Mouse (Mus musculus): ENCODE results near the gene Raet1e. TPM values are rescaled to one million over a fixed set of nuclear protein-coding genes. Genes with fewer than 3 reads are reported as not detected.
"Not testable (repeated sequence)": the region's sequence is repeated elsewhere in the genome, so short reads cannot be mapped to it uniquely, and the experiment has no call there.

Raet1e gene
- polyA plus RNA-seq, 1 experiment from 2014 or later, result 2.5 TPM

DNA sequence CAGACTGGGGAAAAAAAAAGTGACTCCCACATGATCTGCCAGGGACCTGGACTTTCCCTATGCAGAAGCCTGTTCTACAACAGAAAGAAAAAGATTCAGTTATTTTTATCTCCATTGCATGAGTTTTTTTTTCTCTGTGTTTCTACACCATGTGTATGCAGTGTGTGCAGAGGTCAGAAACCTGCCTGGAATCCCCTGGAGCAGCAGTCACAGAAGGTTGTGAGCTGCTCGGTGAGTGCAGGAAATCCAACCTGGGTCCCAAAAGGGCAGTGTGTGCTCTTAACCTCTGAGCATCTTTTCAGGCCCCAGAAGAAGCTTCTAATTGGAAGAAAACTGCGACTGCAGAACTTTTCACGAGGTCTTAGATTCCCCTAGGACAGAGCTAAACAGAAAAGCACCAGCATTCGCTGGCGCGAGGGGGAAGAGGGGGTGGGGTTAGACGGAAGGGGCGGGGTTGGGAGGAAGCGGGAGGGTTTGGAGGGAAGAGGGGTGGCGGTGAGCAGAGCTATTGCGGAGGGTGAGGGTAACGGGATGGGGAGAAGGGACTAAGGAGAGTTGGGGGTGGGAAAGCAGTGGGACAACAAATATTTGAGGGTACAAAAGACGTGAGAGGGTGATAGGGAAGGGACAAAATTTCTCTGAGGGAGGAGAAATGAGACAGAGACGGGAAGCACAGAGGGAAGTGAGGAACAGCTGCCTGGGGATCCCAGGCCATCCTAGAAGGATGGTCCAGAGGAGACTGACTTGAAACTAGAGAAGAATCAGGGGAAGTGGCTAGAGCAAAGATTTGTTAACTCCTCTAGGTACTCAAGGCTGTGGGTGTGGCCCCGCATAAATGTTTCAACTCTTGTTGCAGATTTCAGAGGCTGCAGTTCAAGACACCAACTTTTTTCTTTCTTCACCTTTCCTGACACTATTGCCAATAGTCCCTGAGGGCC is 203.3 kb downstream of the Raet1e start:
- H3K4me1 ChIP-seq; H3K9ac ChIP-seq; H3K27ac ChIP-seq; H3K4me3 ChIP-seq; H3K36me3 ChIP-seq (ENCODE audit: poor library complexity, severe bottlenecking); H3K27me3 ChIP-seq; H3K9me3 ChIP-seq (replicated peaks): not testable (repeated sequence)
- H3K4me2 ChIP-seq, result peak overlapping the region; percentile 42
- ATAC-seq, result peak; percentile 95
- WGBS, result under 1% methylated on average over 8 of the region's 15 CpGs

DNA sequence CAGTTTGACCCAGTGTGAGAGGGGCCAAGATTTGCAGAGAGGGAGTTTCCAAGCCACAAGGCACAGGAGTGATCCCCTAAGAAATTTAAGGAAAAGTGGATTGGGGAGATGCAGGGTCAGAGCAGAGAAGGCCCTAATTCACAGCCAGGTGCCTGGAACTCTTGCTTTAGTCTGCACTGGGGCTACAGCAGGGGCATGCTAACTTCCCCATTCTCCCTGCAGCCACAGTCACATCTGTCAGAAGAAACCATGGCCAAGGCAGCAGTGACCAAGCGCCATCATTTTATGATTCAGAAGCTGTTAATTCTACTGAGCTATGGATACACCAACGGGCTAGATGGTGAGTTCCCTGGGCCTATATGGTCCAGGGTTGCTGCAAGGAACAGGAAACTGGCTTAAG is 204.1 kb downstream of the Raet1e start:
- H3K27ac ChIP-seq; H3K4me1 ChIP-seq; H3K4me3 ChIP-seq; H3K9me3 ChIP-seq (replicated peaks); H3K4me2 ChIP-seq; H3K9ac ChIP-seq; ATAC-seq; H3K27me3 ChIP-seq; H3K36me3 ChIP-seq (ENCODE audit: poor library complexity, severe bottlenecking): not testable (repeated sequence)
- WGBS, result 83% methylated on average over 2 of the region's 2 CpGs

DNA sequence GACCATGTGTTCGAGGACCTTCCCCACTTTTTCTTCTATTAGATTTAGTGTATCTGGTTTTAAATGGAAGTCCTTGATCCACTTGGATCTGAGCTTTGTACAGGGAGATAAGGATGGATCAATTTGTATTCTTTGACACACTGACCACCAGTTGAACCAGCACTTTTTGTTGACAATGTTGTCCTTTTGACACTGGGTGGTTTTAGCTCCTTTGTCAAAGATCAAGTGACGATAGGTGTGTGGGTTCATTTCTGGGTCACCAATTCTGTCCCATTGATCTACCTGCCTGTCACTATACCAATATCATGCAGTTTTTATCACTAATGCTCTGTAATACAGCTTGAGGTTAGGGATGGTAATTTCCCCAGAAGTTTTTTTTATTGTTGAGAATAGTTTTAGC is 206.5 kb downstream of the Raet1e start:
- not testable (repeated sequence) for H3K4me3 ChIP-seq, H3K9ac ChIP-seq

DNA sequence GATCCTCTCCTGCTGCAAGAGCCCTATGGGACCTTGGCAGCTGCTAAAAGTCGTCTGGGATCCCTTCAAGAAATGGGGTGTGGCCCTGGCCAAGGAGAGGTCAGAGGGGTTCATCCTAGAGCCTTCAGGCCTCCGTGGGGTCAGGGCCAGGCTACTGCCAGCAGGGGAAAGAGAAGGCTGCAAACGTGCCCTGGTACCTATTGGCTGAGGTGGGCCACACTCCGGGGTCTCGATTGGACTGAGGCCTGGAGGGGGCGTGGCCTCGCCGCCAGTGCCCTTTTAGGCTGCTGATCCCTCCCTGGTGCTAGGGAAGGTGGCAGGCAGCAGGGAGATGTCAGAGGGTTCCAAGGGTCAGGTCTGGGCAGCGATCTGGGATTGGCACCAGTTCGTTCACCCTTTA is 222.9 kb downstream of the Raet1e start:
- not testable (repeated sequence) for H3K27ac ChIP-seq; H3K36me3 ChIP-seq (ENCODE audit: poor library complexity, severe bottlenecking); H3K4me1 ChIP-seq; H3K27me3 ChIP-seq; H3K4me3 ChIP-seq; H3K9me3 ChIP-seq (replicated peaks); H3K9ac ChIP-seq
- ATAC-seq, result peak; percentile 72
- 8% methylated on average over 5 of the region's 10 CpGs for whole genome bisulfite sequencing
- peak overlapping the region; percentile 24; the same call in 1 of the 2 replicates for H3K4me2 ChIP-seq

More for the DNA sequence above, 206.5 kb downstream of the Raet1e start:
- WGBS, result 79% methylated on average over 2 of the region's 2 CpGs
- H3K9me3 ChIP-seq (replicated peaks); H3K36me3 ChIP-seq (ENCODE audit: poor library complexity, severe bottlenecking); H3K27me3 ChIP-seq; ATAC-seq; H3K27ac ChIP-seq; H3K4me2 ChIP-seq; H3K4me1 ChIP-seq: not testable (repeated sequence)

DNA sequence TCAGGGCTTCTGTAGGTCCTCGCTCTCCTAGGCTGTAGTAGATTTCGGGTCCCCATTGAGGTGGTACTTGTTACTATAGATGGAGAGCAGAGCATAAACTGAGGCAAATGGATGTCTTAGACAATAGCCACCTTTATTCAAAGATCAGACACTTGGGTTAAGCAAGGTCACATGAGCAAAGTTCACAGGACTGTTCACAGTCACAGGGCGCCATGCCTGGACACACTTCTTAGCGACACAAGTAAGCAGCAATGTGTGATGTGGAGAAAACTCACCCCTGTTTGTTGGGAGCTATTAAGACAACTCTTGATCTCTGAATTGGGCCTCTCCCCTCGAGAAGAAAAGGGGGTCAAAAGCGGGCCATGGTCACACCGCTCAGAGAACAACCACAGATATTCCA is 231.8 kb downstream of the Raet1e start:
- not testable (repeated sequence) for ATAC-seq; H3K4me3 ChIP-seq; H3K9me3 ChIP-seq (replicated peaks); H3K36me3 ChIP-seq (ENCODE audit: poor library complexity, severe bottlenecking); H3K4me1 ChIP-seq; H3K27ac ChIP-seq; H3K4me2 ChIP-seq; H3K9ac ChIP-seq; H3K27me3 ChIP-seq
- 89% methylated on average over 7 of the region's 7 CpGs for WGBS

DNA sequence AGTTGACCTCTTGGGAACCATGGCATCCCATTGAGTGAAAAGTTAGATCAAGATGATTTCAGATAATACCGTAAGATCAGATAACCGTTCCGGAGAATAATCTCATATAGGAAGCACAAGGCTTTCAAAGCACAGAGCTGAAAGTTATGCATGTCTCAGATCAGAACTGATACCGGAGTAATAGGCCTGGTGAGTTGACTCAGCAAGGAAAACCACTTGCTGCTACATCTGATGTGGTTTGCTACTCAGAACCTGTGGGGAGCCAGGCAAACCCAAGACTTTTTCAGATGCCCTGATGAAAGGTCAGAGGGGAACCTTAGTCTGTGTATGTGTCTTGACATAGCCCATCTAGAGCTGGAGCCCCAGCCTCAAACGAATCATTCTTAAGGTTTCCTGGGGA is 233.2 kb downstream of the Raet1e start:
- WGBS, result 95% methylated on average over 2 of the region's 5 CpGs
- H3K9me3 ChIP-seq (replicated peaks); H3K27me3 ChIP-seq; H3K27ac ChIP-seq; ATAC-seq; H3K4me3 ChIP-seq; H3K4me2 ChIP-seq; H3K4me1 ChIP-seq; H3K36me3 ChIP-seq (ENCODE audit: poor library complexity, severe bottlenecking); H3K9ac ChIP-seq: not testable (repeated sequence)

DNA sequence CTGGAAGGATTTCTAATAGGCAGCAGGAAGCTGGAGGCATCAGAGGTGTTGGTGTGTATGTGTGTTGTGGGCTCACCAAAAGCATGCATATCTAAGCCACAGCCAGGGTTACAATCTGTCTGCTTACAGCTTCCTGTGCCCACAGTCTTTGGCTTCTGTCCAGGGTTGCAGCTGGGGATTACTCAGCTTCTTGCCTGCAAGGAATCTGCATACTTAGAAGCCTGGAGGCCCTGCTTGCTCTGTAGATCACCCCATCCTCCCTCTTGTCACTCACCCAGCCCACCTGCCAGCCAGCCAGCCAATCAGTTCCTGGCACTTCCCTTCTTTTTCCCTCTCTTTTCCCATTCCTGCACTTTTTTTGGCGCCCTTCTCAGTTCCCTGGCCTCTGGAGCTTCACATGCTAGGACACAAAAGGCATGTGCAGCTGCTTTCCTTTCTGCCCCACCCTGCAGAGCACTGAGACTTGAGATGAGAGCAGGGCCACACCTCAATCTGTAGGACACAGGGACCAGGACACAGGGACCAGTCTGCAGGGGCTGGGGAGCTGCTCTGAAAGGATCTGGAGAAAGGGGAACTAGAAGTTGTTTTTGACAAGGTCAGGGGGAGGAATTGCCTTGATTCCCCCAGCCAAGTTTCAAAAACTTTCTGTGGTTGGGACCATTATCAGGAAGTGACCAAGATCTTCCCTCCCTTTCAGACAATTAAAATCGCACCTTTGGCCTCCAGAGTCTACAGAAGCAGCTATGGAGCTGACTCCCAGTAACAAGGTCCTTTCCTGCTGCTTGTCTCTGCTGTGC is 234.9 kb downstream of the Raet1e start:
- H3K4me1 ChIP-seq; H3K9ac ChIP-seq; H3K27me3 ChIP-seq; H3K27ac ChIP-seq; H3K4me2 ChIP-seq; H3K36me3 ChIP-seq (ENCODE audit: poor library complexity, severe bottlenecking); H3K4me3 ChIP-seq; H3K9me3 ChIP-seq (replicated peaks): not testable (repeated sequence)
- no CpG with 5 or more reads among the region's 2 CpGs for WGBS
- ATAC-seq, result peak; percentile 94

DNA sequence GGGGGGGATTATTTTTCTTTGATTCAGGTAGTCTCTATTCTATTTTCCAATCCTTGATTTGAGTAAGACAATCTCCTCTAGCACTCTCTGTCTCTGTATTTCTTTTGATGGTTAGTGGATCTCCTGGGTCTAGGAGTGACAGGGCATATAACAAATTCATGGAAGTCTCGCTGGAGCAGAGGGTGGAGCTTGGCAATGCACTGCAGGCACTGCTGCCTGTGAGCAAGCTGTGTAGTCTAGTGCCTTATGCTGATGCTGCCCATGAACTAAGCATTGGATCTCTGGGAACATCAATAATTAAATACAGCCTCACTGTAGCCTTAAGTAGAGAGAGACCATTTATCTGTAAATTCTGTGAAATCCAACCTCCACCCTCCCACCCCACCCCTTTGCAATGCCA is 238.3 kb downstream of the Raet1e start:
- not testable (repeated sequence) for H3K27ac ChIP-seq; H3K9me3 ChIP-seq (replicated peaks); ATAC-seq; H3K27me3 ChIP-seq; H3K36me3 ChIP-seq (ENCODE audit: poor library complexity, severe bottlenecking); H3K4me2 ChIP-seq; H3K4me1 ChIP-seq; H3K4me3 ChIP-seq; H3K9ac ChIP-seq
- 25% methylated on average over 1 of the region's 1 CpGs for WGBS

DNA sequence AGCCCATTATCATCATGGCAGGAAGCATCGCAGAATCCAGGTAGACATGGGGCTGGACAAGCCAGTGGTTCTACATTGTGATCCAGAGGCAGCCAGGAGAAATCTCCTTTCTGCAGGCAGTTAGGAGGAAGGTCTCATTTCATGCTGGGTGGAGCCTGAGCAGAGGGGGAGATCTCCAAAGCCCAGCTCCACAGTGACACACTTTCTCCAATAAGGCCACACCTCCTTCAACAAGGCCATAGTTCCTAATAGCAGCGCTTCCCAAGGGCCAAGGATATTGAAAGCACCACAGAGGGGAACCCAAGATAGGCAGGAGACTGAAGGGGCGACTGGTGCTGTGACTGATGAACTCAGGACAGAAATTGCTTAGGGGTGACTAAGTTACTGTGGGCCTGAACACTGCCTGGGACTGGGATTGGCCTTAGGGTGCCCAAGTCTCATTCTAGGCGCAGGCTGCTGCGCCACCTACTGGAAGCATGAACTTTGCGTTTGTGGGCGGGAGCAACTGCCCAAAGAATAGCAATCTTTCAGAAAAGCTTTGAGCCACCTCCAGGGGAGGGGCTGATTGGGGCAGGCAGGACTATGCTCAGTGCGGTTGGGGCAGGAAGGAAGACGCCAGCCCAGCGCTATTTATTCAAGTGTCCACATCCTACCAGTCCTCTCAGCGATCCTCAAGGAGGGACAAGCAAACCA is 244.0 kb downstream of the Raet1e start:
- H3K27me3 ChIP-seq; H3K36me3 ChIP-seq (ENCODE audit: poor library complexity, severe bottlenecking); H3K27ac ChIP-seq; H3K9me3 ChIP-seq (replicated peaks); H3K9ac ChIP-seq; H3K4me3 ChIP-seq; H3K4me2 ChIP-seq; H3K4me1 ChIP-seq: not testable (repeated sequence)
- ATAC-seq, result peak; percentile 79
- 2% methylated on average over 9 of the region's 11 CpGs for WGBS

DNA sequence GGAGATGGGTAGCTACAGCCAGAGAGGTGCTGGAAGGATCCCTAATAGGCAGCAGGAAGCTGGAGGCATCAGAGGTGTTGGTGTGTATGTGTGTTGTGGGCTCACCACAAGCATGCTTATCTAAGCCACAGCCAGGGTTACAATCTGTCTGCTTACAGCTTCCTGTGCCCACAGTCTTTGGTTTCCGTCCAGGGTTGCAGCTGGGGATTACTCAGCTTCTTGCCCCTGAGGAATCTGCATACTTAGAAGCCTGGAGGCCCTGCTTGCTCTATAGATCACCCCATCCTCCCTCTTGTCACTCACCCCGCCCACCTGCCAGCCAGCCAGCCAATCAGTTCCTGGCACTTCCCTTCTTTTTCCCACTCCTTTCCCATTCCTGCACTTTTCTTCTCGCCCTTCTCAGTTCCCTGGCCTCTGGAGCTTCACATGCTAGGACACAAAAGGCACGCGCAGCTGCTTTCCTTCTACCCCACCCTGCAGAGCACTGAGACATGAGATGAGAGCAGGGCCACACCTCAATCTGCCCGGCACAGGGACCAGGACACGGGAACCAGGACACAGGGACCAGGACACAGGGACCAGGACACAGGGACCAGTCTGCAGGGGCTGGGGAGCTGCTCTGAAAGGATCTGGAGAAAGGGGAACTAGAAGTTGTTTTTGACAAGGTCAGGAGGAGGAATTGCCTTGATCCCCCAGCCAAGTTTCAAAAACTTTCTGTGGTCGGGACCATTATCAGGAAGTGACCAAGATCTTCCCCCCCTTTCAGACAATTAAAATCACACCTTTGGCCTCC is 255.5 kb downstream of the Raet1e start:
- H3K4me1 ChIP-seq; H3K4me3 ChIP-seq; H3K27me3 ChIP-seq; H3K9ac ChIP-seq; H3K4me2 ChIP-seq; H3K36me3 ChIP-seq (ENCODE audit: poor library complexity, severe bottlenecking); H3K27ac ChIP-seq; H3K9me3 ChIP-seq (replicated peaks): not testable (repeated sequence)
- 0% methylated on average over 1 of the region's 8 CpGs for WGBS
- ATAC-seq, result peak; percentile 75; the same call in 1 of the 2 replicates

All from forebrain, embryonic 13.5 days (tissue).